Mouse (Mus musculus): ENCODE results near the gene Abr.

Gene Abr

GRCm38 (mm10) chr11:76410826-76411225, 211.3 kb downstream of the Abr start:
- peak; percentile 41 for DNase-seq (ENCODE audit: extremely low spot score)

DNA sequence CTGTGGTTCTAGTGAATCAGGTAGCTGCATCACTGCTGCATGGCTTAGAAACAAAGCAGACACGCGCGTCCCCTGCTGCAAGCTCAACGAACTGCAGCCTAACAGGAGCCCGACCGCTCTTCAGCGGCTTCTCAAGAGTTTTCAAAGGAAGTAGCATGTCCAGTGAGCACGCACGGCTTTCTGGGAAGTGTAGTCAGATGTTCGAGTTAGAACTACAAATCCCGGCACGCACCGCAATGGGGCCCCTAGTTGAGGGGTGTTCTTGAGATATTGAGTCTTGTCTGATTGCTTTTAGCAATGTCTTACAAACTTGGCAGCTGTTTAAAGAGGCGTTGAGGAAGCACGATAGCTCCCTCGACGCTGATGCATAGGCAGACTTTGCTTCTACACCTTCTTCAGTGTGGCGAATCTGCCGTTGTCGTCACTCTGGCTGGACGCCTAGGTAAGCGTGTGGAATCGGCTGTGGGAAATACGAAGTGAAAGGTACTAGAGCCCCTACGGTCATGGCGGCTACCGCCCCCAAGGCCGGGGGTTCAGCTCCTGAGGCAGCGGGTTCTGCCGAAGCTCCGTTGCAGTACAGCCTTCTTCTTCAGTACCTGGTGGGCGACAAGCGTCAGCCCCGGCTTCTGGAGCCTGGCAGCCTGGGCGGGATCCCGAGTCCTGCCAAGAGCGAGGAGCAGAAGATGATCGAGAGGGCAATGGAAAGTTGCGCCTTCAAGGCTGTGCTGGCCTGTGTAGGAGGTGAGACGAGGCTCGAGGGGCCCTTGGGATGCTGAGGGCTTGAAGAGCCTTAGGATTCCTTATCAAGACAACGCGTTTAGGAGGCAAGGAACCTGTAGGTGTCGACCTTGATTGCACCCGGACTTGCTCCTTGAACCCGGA, 215.2 kb downstream of the Abr start, which contains the start of gene Timm22:
Gene Timm22, plus strand, starts transcription at position 251 of the 882 bp plus-strand sequence.
- DNase-seq (ENCODE audit: extremely low spot score): peak; percentile 98

DNA sequence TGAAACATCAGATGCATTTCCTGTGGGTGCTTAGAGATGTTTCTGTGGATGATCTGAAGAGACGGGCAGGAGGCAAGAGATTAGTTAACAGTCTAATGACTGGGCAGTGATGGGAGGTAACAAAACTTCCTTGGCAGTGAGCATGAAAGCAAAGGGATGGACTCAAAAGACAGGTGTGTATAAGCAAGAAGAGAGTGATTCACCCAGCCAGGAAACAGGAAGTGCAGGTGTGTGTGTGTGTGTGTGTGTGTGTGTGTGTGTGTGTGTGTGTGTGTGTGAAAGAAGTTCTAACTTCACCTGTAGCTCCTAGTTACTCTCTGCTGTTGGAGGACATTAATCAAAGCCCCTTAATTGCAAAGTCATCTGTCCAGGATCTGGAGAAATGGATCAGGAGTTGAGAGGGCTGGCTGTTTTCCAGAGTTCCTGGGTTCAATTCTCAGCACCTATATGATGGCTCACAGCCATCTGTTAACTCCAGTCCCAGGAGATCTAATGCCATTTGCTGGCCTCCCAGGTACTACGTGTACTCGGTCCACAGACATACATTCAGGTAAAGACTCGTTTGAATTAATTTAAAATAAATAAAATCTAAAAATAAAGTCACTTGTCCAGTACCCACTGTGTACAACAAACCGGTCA, 216.4 kb downstream of the Abr start:
- no peak for DNase-seq (ENCODE audit: extremely low spot score)

DNA sequence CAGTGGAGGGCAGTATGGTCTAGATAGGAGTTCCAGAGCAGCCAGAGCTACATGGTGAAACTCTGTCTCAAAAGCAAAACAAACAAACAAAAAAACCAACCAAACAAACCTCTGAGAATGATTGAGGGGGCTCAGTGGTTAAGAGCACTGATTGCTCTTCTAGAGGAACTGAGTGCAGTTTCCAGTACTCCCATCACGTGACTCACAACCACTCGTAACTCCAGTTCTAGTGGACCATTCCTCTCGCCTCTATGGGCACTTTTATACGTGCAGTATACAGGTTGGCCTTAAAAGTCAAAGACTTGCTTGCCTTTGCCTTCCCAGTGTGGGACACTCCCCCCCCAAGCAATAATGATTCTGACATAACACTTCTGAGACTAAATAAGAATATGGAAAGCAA, 217.0 kb downstream of the Abr start:
- DNase-seq (ENCODE audit: extremely low spot score): no peak

GRCm38 (mm10) chr11:76401398-76401797, 220.7 kb downstream of the Abr start:
- DNase-seq (ENCODE audit: extremely low spot score): no peak

- DNase-seq (ENCODE audit: extremely low spot score): peak; percentile 59
These were observed 222.4 kb downstream of the Abr start for GRCm38 (mm10) chr11:76399587-76400330.

GRCm38 (mm10) chr11:76398798-76399586, 223.1 kb downstream of the Abr start, which contains the start of gene Nxn:
Gene Nxn (minus strand): TSS chr11:76399140.
- peak; percentile 92 for DNase-seq (ENCODE audit: extremely low spot score)

- DNase-seq (ENCODE audit: extremely low spot score): no peak
These were observed 223.8 kb downstream of the Abr start for GRCm38 (mm10) chr11:76398312-76398797.

- peak; percentile 85 for DNase-seq (ENCODE audit: extremely low spot score)
These were observed 224.3 kb downstream of the Abr start for GRCm38 (mm10) chr11:76397650-76398311.

DNA sequence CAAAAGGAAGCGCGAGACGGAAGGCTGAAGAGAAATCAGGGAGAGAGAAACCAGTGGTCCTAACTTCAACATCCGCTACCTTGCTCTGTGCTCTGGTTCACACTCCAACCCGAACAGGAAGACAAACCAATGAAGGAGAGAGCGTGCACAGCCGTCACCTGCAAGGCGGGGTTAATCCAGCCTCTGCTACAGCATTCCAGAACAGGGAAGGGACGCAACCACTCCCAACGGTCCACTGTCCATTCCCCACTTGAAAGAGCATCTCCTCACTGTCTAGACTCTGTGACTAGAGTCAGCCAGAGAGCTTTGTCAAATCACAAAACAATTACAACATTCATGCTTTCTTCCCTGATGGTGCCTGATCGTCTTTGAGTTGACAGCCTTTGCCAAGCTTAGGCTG, 229.1 kb downstream of the Abr start:
- DNase-seq (ENCODE audit: extremely low spot score): no peak

- no peak for DNase-seq (ENCODE audit: extremely low spot score)
These were observed 229.6 kb downstream of the Abr start for GRCm38 (mm10) chr11:76392532-76392931.

- no peak for DNase-seq (ENCODE audit: extremely low spot score)
These were observed 233.4 kb downstream of the Abr start for GRCm38 (mm10) chr11:76388711-76389110.

- no peak for DNase-seq (ENCODE audit: extremely low spot score)
These were observed 235.0 kb downstream of the Abr start for GRCm38 (mm10) chr11:76387097-76387496.

GRCm38 (mm10) chr11:76385746-76386145, 236.4 kb downstream of the Abr start:
- DNase-seq (ENCODE audit: extremely low spot score): peak; percentile 29

DNA sequence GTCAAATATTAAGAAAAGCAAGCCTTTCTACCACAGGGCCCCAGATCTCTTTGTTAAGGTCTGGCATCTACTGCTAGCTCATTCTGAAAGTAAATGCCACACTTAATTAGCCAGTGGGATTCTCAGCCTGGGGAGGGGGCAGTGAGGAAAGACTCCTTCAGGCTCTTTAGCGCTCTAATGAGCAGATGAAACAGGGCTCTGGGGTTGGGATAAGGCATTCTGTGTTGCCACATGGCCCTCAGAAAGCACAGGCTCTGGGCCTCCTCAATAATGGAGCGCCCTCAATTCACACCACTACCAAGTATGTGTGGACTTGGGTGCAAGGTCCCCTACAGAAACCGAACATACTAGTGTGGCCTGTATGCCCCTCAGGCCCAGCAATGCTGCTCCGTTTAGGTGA, 237.1 kb downstream of the Abr start:
- no peak for DNase-seq (ENCODE audit: extremely low spot score)

- no peak for DNase-seq (ENCODE audit: extremely low spot score)
These were observed 237.8 kb downstream of the Abr start for GRCm38 (mm10) chr11:76384307-76384706.

DNA sequence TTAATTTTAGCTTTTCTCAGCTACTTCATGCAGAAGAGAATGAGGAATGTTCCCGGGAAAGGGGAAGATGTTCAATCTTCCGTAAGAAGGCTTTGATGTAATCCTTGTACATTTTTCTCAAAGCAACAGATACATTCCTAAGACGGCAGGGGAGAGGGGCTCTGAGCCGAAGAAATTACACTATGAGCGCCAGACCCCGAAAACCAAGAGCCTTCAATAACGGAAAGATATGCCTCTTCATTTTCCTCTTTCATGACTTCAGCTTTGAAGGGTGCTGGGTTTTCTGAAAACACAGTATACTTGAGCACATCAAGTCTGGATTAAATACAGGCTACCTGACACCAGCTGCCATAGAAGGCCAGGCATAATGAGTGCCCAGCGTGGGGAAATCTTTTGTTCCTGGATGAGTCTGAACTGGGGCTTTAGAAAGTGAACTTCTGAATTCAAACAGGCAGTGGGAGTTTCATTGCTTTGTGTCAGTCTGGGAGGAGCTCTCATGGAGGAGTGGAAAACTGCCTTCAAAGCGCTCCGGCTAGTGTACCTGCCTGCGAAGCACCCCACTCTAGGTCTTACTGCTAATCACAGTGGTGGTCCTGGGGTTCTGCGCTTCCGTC, 239.3 kb downstream of the Abr start:
- peak; percentile 44 for DNase-seq (ENCODE audit: extremely low spot score)

DNA sequence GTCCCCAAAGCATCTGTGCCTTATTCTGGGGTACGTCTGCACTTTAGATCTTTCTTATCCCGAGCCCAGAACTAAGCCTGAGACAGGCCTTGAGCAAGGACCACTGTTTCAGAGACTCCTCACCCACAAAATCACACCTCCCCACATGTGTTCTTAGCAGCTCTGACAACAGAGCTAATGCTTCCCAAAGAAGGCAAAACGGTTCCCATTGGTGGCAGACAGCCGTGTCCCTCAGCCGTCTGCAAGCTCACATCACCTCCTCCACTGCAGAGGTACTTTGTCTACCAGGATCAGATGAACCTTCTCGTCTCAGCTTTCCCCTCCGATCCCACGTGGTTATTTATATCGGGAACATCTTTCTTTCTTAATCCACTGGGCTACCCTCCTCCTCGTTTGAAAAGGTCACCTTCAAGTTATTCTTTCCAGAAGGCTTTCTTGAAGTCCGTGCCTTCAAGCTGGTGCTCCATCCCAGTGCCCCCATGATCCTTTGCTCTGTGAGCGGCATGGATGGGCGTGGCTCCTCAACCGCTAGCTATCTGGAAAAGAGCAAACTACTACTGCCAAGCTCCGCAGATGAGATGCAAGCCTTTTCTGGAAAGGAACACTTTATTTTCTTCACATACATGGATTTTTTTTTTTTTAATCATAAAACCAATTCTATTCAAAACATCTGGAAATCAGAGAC, 240.8 kb downstream of the Abr start:
- no peak for DNase-seq (ENCODE audit: extremely low spot score)

GRCm38 (mm10) chr11:76379921-76380544, 242.1 kb downstream of the Abr start:
- DNase-seq (ENCODE audit: extremely low spot score): peak; percentile 67

All from embryo, embryonic 9.5 days (tissue).